Mouse (Mus musculus) lung, embryonic 14.5 days (tissue): ENCODE data around the gene Scaf1. TPM values are rescaled to one million over a fixed set of nuclear protein-coding genes. Genes with fewer than 3 reads are reported as not detected.

Experiments
- ATAC-seq: fragments of 200-750 bp; cut with Nextera tagmentation; 2 replicates; pipeline ENCODE4 v1.8.0; 2017; ENCODE audit warnings: mild to moderate bottlenecking, moderate TSS enrichment, moderate library complexity; ENCODE audit not compliant: insufficient read depth
- DNase-seq: peaks from one replicate; pipeline ENCODE4 v3.0.0-alpha.2; 2015
- H3K27ac ChIP-seq: fragments of 300-500 bp; sonication (generic); 2 replicates; pipeline ENCODE4 v1.5.1; 2014; ENCODE audit warnings: low read depth, mild to moderate bottlenecking, moderate library complexity
- H3K27me3 ChIP-seq: fragments of 300-500 bp; sonication (generic); 2 replicates; pipeline ENCODE4 v1.6.1; 2014; ENCODE audit warnings: low read length, control low read depth; ENCODE audit not compliant: insufficient read depth
- H3K36me3 ChIP-seq: fragments of 300-500 bp; sonication (generic); 2 replicates; pipeline ENCODE4 v1.6.1; 2014; ENCODE audit warnings: control low read depth; ENCODE audit not compliant: insufficient read depth
- H3K4me1 ChIP-seq: fragments of 300-500 bp; sonication (generic); 2 replicates; pipeline ENCODE4 v1.6.1; 2014; ENCODE audit warnings: antibody characterized with exemption, control low read depth; ENCODE audit not compliant: insufficient read depth
- H3K4me2 ChIP-seq: fragments of 300-500 bp; sonication (generic); 2 replicates; pipeline ENCODE4 v1.6.1; 2014; ENCODE audit warnings: mild to moderate bottlenecking
- H3K4me3 ChIP-seq: fragments of 300-500 bp; sonication (generic); 2 replicates; pipeline ENCODE4 v1.5.1; 2014; ENCODE audit warnings: low read depth, low read length
- H3K9ac ChIP-seq: fragments of 300-500 bp; sonication (generic); 2 replicates; pipeline ENCODE4 v1.6.1; 2014
- H3K9me3 ChIP-seq: fragments of 300-500 bp; sonication (generic); 2 replicates; pipeline ENCODE4 v1.6.1; 2016; ENCODE audit warnings: low read depth, low read length, control low read depth
- CTCF ChIP-seq: IDR thresholded peaks from 2 replicates; pipeline ENCODE4 v1.5.1; 2016; ENCODE audit warnings: antibody characterized with exemption, low read depth
- WGBS: fragments of 180-500 bp; shearing (Covaris S2); extraction: QIAGEN DNeasy Blood & Tissue Kit; methylation state at CpG from one replicate; pipeline ENCODE4 v1.1.7; 2014; 5-methylcytosine and 5-hydroxymethylcytosine counted together
- polyA plus RNA-seq: library from polyadenylated mRNA; unstranded; fragments of >200 nt; fragmentation: Nextera tagmentation; extraction: Ambion mirVana; gene quantifications from 2 replicates; pipeline ENCODE4 v1.2.1, GENCODE M21; 2014

Gene Scaf1
- 45.9 and 53.6 TPM in 2 replicates for polyA plus RNA-seq

DNA sequence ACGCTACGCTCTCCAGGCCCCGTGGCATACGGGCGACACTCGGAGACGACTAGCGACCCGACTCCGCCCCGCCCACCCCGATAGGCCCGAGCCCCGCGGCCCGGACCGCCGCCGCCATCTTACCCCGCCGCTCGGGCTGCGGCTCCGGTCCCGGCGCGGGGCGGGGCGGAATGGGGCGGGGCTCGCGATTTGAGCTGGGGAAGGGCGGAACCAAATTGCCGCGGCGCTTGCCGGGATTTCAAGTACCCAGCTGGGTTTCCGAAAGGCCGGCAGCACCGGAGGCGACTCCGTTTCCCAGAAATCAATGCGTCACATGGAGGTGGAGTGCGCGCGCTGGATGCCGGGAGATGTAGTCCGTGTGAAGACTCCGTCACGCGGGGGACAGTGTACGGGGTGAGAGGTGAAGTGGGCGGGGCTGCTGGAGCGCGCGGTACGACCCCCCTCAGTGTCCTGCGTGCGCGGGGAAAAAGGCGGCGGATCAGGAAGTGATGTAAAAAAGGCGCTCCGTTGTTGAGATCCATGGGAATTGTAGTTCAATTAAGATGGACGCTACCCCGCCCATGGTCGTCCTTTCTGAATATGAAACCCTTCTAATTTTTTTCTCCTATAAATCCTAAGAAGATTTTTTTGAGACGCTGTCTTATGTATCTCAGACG, at the start of gene Scaf1:
TSS of gene Scaf1 (minus strand) at position 407 of the 656 bp plus-strand sequence.
- peak within 1 kb of the TSS; percentile 96 for H3K4me3 ChIP-seq
- no peak for TF ChIP-seq CTCF
- DNase-seq (peak; percentile 100), ATAC-seq (peak; percentile 76)
- H3K4me1 ChIP-seq = peaks cover 15% of the 10 kb centered on the region
- no peaks in the 10 kb centered on the region for H3K9me3 ChIP-seq
- H3K27ac ChIP-seq = peak within 1 kb of the TSS; percentile 98
- no peaks in the 10 kb centered on the region for H3K27me3 ChIP-seq
- H3K36me3 ChIP-seq = peaks cover 33% of the 10 kb centered on the region
- peak within 1 kb of the TSS; percentile 92 for H3K9ac ChIP-seq
- under 1% methylated on average over 69 of the region's 69 CpGs for WGBS
- peak within 1 kb of the TSS; percentile 68 for H3K4me2 ChIP-seq

DNA sequence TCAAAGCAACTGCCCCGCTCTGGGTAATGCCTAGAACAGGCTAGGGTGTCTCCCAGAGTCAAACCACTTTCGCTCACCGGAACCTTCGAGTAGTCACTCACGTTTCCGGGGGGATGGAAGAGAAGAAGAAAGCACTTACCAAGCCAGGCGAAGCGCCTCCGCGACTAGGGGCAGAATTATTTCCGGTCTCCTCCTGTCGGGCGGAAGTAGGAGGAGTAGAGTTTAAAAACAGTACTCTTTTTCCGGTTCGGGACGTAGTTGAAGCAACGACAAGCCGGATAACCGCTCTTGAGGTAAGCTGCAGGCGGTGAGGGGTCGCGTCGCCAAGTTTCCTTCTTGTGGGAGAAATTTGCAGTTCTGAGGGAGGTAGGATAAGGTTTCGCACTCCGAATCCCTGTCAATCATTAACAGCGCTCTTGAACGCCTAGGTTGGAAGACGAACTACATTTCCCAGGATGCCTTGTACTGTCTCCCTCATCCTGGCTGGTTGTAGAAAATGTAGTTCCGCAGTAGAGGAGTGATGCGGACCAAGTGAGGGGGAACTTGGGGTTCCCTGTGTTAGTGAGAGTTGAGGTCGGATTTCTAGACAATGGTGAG, 46.2 kb upstream of the Scaf1 start, which contains the start of the genes Nosip and Prrg2:
TSS of gene Nosip (plus strand) at position 191 of the 597 bp plus-strand sequence.
TSS of gene Prrg2 (minus strand) at position 439 of the 597 bp plus-strand sequence.
- peak; percentile 99 for DNase-seq
- Histone ChIP-seq H3K4me1 (peaks cover 6% of the 10 kb centered on the region), H3K4me3 (peak within 1 kb of the TSS; percentile 65), H3K36me3 (no peaks in the 10 kb centered on the region), H3K9me3 (no peaks in the 10 kb centered on the region), H3K27me3 (no peaks in the 10 kb centered on the region), H3K27ac (peak within 1 kb of the TSS; percentile 88), H3K9ac (peak within 1 kb of the TSS; percentile 61), H3K4me2 (peak within 1 kb of the TSS; percentile 63)
- ATAC-seq = peak; percentile 89
- peak; percentile 30; the same call in 1 of the 2 replicates for TF ChIP-seq CTCF
- under 1% methylated on average over 31 of the region's 31 CpGs for WGBS

DNA sequence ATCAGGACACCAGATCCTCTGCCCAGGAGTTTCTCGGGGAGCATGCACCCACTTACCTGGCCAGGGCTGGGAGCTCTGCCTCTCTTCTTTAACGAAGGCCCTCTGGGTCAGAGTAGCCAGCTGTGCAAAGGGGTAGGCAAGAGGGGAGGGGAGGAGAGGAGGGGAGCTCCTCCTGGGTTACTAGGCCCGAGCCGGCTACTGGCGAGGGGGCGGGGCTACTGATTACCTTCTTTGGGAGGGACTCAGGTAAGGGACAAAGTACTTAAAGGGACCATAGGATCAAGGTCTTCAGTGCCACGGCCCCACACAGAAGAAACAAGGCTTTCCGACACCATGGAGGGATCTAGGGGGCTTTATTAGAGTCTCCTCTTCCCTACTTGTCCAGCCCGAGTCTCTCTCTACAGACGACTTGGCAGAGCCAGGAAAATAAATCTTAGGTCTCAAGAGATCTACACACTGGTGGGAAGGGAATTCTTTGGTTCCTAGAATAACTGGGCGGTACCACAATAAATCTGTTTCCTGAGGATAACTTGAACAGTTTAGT, 45.4 kb upstream of the Scaf1 start:
- Histone ChIP-seq H3K27me3 (no peaks in the 10 kb centered on the region), H3K4me2 (peak overlapping the region; percentile 63), H3K27ac (peak overlapping the region; percentile 70), H3K9me3 (no peaks in the 10 kb centered on the region), H3K9ac (peak overlapping the region; percentile 43), H3K36me3 (no peaks in the 10 kb centered on the region), H3K4me3 (peak overlapping the region; percentile 65), H3K4me1 (peaks cover 6% of the 10 kb centered on the region)
- no peak for TF ChIP-seq CTCF
- WGBS = 12% methylated on average over 11 of the region's 11 CpGs
- ATAC-seq = 0 out of 2 replicates have a peak, but pooled peaks have one; percentile 6
- DNase-seq = peak; percentile 64

DNA sequence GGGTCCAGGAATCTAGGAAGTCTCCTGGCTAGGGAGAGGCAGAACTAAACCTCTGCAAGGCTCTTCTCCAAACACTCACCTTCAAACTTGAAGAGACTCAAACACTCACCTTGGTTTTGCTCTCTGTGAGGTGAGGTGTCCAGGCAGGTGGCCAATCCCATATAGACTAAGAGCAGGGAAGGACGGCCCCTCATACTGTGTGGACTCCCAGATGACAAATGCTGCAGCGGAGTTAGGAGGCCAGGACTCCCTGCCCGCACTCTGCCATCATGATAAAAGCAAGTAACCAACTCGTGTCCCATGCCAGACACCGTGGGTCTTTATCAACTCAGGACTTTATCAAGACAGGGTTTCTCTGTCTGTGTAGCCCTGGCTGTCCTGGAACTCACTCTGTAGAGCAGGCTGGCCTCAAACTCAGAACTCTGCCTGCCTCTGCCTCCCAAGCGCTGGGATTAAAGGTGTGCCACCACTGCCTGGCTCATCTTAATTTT, 44.5 kb upstream of the Scaf1 start:
- 72% methylated on average over 6 of the region's 6 CpGs for WGBS
- no peaks in the 10 kb centered on the region for H3K27me3 ChIP-seq
- peak overlapping the region; percentile 63; the same call in 1 of the 2 replicates for H3K4me2 ChIP-seq
- H3K4me3 ChIP-seq = no peak overlapping the region
- H3K36me3 ChIP-seq = no peaks in the 10 kb centered on the region
- DNase-seq (no peak), ATAC-seq (no peak)
- peaks cover 6% of the 10 kb centered on the region for H3K4me1 ChIP-seq
- no peak overlapping the region for H3K27ac ChIP-seq
- no peak for TF ChIP-seq CTCF
- H3K9me3 ChIP-seq = no peaks in the 10 kb centered on the region
- H3K9ac ChIP-seq = no peak overlapping the region

DNA sequence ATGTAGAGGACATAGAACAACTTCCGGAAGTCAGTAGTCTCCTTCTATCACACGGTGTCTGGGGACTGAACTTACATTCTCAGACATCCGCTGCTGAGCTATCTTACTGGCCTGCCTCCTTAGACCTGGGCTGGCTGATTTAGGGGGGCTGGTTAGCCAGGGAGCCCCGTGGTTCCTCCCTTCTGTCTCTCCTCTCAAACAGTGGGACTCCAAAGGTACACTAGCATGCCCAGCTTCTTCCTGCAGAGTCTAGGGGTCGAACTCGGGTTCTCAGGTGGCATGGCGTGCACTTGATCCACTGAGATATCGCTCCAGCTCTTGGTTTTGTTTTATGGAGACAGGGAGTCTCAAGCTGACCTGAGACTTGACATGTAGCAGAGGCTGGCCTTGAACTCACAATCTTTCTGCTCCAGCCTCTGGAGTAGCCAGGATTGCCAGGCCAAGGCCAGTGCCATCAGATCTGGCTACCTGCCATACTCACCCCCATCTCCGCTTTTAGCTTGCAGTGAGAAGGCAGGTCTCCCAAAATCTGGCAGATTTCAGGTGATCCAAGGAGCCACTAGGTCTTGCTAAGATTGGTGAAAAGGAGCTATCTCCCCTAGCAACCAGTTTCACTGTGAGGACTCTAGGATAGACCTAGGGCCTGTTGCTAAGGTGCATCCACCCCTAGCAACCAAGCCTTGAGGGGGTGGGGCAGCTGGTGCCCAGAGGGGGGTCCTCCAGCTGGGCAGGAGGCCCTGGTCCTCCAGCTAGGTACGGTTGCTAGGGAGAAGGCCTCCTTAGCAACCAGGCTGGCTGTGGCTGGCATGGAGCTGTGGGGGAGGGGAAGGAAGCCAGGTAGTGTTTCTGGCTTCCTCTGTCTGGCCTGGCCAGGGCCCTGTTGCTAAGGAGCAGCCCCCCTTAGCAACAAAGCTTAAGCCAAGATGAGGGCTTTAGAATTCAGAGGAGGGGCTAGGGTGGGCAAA, 42.7 kb upstream of the Scaf1 start:
- Histone ChIP-seq H3K4me2 (no peak overlapping the region), H3K4me3 (no peak overlapping the region), H3K4me1 (peaks cover 6% of the 10 kb centered on the region), H3K27me3 (no peaks in the 10 kb centered on the region), H3K9ac (no peak overlapping the region), H3K9me3 (no peaks in the 10 kb centered on the region), H3K36me3 (no peaks in the 10 kb centered on the region), H3K27ac (no peak overlapping the region)
- peak; percentile 23 for DNase-seq
- no peak for TF ChIP-seq CTCF
- ATAC-seq = no peak
- 75% methylated on average over 10 of the region's 10 CpGs for WGBS

DNA sequence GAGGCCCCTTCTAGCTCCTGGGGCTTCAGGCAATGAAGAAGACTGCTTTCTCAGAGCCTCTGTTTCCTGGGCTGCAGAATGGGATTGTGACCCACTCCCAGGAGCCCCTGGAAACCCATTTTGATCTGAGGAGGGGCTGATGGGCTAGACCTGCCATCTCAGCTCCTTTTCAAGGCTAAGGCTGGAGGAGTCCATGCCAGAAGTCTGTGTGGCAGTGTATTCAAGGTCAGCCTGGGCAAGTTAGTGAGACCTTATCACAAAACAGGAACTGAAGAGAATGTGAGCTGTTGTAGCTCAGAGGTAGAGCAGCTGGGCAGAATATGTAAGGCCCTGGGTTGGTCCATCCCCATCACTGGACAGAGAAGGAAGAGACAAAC, 40.8 kb upstream of the Scaf1 start:
- H3K9ac ChIP-seq = no peak overlapping the region
- H3K9me3 ChIP-seq = no peaks in the 10 kb centered on the region
- H3K4me2 ChIP-seq = no peak overlapping the region
- TF ChIP-seq CTCF = no peak
- H3K27me3 ChIP-seq = no peaks in the 10 kb centered on the region
- no peak for ATAC-seq
- no peak overlapping the region for H3K27ac ChIP-seq
- no peaks in the 10 kb centered on the region for H3K36me3 ChIP-seq
- peaks cover 6% of the 10 kb centered on the region for H3K4me1 ChIP-seq
- no peak for DNase-seq
- H3K4me3 ChIP-seq = no peak overlapping the region
